Mouse (Mus musculus) thymus, postnatal 14 days (tissue): ENCODE data around the gene B4galt4.

Experiments used
- DNase-seq: peaks from one replicate; pipeline ENCODE4 v3.0.0; 2021

The B4galt4 gene

DNA sequence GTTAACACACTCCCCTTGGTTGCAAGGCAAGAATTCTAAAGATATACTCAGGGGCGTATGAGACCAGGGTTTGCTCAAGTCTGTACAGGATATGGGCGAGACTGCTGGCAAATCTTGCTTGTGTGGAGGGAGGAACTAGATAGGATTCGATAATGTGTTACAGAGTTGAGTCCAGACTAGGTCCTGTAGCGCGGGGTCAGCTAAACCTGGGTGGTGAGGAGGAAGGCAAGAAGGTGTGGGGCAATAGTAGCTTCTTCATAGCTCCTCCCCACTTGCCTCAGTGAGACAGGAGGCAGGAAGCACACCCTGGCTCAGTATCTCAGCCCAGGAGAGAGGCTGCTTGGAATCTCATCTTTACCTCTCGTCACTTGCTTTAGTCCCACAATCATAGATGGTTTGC lies 12.9 kb upstream of the B4galt4 start:
- DNase-seq = no peak

DNA sequence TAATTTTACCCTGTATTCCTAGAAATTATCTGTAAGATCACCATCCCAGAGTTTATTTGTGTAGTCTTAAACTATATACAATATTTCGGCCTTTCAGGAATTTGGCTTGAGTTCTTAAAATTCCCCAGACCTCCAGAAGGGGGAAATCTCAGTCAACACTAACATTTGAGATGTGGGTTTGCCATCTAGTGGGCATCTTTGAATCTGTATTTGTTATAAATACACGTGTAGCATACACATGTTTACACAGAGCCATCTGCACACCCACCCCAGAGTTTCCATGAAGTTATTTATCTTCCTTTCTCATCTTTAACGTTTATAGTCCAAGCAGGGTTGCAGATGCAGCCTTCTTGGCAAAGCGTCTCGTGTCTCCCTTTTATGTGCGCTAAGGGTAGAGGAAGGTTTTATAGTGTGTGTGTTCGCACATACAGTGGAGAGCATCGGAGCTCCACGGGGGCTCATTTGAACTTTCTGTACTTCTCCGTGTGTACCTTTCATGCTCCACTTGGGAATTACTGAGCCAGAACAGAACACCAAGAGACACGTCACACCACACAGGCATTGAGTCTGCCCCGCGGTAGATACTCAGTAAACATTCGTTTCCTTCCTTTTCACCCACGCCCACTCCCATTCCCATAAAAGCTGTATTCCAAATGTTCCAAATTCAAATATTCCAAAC lies 12.3 kb upstream of the B4galt4 start:
- peak; percentile 45 for DNase-seq

DNA sequence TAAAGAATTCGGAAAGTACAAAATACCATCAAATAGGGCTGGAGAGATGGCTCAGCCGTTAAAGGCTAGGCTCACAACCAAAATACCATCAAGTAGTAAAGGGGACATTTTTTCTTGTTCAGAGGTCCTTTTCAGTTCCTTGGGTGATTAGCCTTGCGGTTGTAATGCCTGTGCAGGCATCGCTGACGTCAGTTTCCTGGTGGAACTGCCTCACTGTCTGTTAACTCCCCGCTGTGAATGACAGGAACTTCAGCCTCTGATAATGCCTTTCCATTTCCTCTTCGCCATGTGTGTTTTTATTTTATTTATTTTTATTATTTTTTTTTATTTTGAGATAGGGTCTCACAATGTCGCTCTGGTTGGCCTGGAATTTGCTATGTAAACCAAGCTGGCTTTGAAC lies 11.1 kb upstream of the B4galt4 start:
- DNase-seq = peak; percentile 27

DNA sequence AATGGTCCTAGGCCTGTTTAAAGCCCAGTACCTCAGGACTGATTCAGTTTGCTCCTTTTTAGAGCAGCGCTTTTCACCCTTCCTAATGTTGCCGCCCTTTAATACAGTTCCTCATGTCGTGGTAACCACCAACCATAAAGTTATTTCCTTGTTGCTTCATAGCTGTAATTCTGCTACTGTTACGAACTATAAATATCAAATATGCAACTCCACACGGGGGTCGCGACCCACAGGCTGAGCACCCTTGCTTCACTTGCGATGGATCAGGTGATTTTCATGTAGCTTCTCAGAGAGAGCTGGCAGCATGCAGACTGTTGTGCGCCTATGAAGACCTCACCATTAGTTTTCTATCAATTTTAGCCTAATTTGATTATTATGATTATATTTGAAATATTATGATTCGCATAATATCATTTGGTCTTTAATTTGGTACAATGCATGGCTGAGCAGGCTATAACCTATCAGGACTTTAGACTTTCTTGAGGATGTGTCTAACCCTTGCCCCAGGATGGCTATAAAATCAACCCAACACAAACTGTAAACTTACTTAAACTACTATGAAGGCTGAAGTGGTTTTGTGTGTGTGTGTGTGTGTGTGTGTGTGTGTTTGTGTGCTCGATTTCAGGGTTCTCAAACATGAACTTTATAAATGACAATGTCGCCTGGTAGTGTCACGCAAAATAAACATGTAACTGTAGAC lies 710 bp upstream of the B4galt4 start:
- no peak for DNase-seq

DNA sequence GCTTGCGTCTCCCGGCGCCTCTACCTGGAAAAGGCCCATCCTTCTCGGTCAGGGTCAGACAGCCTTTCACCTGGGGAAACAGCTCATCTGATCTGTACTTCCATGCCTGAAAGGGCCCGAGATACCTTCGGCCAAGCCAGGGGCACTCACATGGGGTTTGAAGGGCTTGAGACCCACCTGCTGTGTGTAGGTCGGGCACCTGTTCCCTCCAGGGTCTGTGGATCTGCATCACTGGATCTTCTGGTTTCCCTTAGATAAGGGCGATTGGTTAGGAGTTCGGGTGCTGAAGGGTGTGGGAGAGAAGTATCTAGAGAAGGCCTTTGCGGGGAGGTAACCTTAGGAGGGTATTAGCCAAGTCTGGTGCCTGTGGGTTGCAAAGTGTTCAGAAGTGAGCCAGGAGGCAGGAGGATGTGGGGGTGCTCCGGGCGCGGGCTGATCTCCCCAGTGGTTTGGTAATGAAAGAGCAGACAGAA lies 631 bp downstream of the B4galt4 start:
- peak; percentile 51 for DNase-seq

DNA sequence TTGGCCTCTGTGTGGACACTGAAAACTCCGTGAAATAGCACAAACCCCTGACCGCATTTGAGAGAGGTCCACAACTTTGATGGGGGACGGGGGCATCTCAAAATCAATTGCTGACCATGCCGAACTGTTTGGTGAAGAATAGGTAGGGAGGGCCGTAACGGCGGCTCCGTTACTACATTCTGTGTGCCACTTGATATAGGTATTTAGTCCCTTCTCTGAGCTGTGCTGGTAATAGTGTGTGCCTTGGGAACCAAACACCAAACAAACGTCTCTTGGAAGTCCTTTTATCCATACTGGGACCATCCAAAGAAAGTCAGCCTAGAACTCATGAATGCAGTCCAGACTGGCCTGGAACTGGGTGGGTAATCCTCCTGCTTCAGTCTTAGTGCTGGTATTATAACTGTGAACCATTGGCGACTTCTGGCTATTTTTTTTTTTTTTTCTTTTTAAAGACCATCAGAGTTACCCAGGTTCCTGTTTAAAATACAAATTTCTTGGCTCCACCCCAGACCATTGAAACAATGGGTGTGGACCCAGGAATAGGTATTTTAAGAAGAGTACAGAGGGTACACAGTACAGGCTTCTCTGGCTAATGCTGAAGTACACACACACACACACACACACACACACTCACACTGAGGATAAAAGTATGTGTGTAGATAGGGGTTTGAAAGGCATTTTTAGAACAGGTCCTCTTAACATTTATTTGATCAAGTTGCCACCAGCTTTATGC lies 2.0 kb downstream of the B4galt4 start:
- DNase-seq = no peak

DNA sequence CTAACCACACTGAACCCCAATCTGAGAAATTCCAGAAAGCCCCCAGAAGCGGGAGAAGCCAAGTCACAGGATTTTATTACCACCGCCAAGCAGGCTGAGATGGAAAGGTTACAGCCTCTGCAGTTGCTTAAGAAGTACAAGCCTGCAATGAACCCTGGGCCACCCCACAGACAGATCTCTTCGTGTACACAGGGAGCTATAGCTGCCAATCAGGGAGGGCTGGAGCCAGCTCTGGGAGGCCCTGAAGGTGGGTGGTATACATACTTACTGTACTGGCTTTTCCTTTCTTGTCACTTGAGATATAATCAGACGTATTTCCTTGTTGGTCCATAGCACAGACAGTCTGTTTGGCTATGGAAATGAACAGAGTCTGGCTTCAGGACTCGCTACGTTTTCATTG lies 8.7 kb downstream of the B4galt4 start:
- no peak for DNase-seq

DNA sequence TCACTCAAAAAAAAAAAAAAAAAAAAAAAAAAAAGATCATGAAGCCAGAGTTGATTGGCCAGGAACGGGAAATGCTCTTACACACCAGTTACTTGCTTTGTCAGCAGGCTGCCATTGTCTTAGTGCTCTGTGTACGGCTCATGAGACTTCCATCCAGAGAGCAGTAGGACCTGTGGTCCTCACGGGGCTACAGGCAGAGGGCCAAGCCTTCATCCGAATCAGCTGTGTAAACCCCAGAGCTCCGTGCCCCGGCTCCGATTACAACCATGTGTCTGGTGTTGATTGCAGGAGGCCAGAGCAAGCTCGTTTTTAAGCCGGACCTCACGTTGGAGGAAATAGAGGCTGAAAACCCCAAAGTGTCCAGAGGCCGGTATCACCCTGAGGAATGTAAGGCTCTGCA lies 11.6 kb downstream of the B4galt4 start:
- no peak for DNase-seq

DNA sequence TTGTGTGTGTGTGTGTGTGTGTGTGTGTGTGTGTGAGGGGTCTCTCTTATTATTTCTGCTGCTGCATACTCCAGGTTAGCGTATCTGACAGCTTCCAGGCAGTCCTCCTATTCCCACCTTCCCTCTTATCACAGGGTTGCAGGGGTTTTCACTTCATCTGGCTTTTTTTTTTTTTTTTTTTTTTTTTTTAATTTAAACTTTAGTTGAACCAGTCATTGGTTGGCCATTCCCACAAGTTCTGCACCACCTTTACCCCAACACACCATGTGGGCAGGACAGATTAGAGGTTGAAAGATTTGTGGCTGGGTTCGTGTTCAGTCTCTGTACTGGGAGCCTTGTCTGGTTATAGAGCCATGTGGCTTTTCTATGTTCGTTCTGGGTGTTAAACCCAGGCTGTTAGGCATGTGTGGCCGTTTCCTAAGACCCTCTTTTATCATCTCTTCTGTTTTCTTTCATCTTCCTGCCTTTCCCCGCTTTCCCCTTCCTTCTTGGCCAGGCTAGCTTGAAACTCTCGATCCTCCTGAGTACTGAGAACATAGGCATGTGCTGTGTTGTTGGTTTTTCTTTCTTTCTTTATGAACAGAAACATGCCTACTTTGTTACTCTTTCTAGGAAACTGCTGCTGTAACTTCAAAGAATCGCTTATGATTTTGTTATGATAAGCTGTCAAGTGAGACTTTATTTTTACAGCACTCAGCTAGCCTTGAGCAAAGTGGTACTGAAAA lies 13.6 kb downstream of the B4galt4 start:
- DNase-seq = no peak

DNA sequence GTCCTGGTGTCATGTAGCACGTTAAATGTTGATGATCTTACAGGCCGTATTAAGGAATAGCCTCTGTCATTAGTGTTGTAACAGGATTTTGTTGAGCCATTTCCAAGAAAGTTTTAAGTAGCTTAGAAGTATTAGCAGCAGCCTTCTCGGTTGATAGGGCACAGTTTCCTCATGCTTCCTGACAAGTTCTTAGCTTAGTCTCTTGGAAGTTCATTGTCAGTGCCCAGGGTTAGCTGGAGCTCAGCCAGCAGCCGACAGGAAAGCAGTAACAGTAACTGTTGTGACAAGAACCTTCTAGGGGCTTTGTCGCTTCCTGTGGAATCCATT lies 14.1 kb downstream of the B4galt4 start:
- no peak for DNase-seq

DNA sequence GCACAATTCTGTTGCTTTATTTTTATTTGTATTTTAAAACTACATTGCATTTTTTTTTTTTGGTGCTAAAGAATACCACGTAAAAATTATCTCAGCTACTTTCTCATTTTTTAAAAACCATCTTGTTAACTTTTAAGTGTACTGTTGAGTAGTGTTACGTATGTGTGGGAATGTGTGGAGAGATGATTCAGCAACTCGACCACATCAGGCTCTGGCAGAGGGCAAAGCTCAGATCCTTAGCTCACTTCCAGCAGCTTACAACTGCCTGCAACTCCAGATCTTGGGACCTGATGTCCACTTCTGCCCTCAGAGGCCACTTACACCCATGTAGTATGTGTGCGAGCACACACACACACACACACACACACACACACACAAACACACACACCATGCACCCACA lies 14.5 kb downstream of the B4galt4 start:
- DNase-seq = no peak

DNA sequence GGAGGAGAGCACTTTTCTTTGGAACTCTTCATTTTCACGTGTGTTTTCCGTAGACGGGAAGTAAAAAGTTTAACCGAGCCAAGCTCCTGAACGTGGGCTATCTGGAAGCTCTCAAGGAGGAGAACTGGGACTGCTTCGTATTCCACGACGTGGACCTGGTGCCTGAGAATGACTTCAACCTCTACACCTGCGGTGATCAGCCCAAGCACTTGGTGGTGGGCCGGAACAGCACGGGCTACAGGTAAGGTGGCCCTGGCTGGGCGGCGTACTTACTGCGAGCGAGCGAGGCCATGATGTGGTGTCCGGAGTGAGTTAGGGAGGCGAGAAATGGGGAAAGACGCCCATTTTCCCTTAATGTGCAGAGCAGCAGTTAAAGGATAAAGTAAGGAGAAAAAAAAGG lies 15.6 kb downstream of the B4galt4 start:
- DNase-seq = no peak

DNA sequence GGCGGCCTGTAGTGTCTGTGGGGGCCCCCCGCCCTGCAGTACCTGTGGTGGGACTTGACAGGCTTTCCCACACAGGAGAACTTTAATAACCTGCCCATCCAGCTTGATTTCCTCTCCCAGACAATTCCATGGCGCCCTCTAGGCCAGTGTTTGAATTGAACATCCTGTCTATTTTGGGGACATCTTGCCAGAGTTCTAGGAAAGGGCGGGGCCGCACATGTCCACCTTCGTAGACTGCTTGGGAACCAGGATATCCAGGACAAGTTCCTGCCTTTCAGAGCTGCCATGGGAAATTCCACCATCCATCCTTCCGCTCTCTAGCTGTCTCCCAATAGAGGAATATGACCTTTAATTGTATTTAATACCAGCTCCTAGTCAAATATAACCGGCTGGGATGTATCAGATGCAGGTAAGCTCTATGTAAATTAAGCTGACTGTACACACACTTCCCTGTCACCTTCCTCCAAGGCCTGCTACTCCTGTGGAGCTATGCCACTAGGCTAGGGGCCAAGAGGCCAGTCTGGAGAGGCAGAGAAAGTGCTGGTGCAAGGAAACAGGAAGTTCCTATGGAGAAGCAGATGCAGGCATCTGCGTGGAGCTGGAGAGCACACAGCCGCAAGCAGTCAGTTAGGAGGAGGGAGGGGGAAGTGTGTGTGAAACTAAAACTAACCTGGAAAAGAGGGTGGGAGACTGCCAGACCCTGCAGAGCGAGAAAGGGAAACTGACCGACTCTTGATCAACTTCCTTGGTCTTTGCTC lies 16.2 kb downstream of the B4galt4 start:
- DNase-seq = no peak

DNA sequence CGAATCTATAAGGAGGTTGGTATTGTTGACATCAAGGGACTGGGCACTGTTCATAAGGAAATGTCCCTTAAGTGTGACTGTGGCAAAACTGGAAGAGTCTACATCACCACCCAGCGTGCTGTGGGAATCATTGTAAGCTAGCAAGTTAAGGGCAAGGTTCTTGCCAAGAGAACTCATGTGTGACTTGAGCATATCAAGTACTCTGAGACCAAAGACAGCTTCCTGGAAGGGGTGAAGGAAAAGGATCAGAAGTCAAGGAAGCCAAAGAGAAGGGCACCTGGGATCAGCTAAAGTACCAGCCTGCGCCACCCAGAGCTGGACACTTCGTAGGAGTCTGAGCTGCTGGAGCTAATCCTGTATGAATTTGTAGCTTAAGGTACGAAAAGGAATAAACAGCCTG lies 18.2 kb downstream of the B4galt4 start:
- DNase-seq = no peak

DNA sequence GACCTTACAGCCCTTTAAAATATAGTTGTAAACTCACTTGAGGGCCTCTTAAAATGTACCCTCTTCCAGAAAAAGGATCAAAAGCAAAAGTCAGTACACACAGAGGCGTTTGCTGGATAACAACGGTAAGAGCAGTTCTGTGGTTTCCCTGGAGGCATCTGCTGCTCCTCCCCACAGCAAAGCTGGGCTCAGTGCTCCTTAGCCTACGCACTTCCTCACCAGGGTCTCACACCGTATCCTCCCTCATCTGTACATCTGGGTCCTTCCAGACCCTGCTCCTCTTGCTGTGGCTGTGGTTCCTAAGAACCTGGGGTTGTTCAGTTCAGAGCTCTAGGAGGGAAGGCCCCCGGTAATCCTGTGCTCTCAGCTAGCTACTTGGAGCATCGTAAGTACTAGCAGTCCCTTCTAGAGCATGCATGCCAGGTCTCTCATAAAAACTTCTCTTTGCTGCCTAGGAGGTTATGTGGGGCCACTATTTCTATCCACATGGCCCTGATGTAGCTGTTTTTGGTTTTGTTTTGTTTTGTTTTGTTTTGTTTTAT lies 18.8 kb downstream of the B4galt4 start:
- DNase-seq = peak; percentile 22

DNA sequence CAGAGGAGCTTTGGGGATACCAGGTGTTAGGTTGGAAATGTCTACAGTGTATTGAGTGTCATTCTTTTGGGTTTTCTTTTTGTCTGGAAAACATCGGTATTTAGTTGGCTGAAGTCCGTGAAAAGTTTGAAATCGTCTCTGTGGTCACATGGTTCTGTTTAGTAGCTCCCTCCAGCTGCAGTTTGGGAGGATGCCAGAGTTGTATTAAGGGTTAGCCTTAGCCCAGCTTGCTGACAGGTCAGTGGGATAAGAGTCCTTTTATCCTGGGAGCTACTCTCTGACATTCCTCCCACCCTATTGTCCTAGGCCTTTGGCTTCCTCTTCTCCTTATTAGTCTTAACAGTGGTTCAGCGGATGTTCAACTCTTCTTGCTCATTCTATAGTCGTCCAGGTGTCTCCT lies 19.9 kb downstream of the B4galt4 start:
- no peak for DNase-seq

DNA sequence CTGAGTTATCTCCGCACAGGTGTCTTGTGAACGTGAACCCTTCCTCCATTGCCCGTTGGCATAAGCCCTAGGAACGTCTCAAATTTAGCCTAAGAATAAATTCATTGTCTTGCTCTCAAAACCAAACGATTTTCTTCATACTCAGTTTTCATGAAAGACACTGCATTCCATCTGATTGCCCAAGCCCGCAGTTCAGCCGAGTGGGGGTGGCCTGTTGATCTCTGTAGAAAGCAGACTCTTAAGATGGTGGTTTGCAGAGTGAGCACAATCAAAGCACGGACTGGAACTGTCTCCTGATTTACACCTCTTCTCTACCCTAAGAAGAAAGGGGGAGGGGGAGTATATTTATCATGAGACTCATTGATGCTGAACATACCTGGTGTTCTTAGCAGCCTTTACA lies 20.3 kb downstream of the B4galt4 start:
- no peak for DNase-seq

DNA sequence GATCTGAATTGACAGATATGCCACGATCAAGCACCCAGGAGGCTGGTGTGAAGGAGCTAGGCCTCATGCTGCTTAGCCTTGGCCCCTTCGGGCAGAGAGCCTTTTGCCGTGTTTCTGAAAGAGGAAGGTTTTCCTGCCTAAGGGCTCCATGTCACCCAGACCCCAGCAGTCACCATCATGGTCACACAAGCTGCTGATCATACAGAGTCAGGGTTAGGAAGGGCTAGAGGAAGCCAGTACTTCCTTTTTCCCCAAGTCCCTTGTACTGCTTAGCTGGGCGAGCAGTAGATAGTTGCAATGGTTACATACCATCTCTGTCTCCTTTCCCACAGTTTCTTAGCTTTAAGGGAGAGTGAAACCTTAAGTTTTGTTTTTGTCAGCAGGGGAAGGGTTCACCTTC lies 21.4 kb downstream of the B4galt4 start:
- no peak for DNase-seq

DNA sequence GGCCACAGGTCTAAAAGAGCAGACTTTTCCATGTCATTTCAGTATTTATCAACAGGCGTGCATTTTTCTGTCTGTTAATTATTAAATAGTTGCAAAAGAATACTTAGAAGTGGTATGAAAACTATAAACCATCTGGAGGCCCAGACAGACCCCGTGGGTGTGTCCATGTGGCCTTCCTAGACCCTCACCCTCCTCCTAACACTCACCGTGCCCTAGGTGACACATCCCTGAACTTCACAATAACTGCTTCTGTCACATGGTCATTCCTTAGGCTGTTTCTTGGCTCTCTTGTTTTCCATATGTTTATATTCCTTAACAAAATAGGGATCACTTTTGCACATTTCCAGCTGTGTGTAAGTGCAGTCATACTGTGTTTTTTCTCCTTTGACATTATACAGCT lies 24.6 kb downstream of the B4galt4 start:
- DNase-seq = no peak

DNA sequence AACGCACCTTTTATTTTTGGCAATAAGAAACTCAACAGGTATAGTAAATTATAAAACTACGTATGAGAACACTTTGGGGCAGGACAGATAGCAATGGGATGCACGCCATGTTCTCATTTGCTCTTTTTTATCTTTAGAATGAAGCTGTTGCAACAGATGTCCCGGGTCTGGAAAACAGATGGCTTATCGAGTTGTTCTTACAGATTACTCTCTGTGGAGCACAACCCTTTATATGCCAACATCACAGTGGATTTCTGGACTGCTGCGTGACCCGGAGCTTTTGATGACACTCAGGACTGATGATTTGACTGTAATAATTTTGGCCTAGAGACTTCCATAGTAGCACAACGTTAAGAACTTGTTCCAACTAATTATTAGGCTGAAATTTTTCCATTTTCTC lies 25.7 kb downstream of the B4galt4 start:
- no peak for DNase-seq

DNA sequence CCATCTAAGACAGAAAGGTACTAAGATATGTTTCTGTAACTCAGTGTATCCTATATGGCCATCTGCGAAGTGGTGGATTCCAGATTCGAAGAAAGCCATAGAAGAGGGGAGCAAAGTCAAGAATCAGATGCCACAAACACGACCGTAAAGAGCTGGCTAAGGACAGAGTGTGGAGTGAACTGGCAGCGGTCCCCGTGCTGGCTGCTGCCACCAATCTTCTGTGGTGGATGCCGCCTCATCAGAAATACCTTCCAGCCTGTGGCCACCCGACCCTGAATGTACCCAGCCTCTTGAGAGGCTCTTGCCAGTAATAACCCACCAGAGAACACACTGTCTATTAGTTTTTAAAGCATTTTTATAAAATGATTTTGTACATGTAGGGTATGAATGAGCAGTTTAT lies 26.3 kb downstream of the B4galt4 start:
- no peak for DNase-seq

DNA sequence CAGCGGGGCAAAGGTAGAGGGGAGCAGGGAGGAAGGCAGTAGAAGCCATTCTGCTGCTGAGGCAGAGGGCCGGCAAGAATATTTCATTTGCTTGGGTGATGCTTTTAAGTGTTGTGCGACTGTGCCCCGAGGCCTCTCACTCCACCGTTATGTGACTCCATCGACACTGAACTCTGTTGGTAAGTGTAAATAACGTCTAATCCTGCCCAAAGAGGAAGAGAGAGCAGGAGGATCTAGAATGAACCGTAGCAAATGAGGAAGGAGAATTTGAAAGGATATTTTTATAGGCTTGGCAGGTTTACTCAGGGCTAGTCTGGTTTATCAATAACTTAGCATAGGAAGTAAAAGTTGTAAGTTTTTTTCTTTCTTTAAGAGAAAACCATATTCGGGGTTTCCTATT lies 27.5 kb downstream of the B4galt4 start:
- no peak for DNase-seq

DNA sequence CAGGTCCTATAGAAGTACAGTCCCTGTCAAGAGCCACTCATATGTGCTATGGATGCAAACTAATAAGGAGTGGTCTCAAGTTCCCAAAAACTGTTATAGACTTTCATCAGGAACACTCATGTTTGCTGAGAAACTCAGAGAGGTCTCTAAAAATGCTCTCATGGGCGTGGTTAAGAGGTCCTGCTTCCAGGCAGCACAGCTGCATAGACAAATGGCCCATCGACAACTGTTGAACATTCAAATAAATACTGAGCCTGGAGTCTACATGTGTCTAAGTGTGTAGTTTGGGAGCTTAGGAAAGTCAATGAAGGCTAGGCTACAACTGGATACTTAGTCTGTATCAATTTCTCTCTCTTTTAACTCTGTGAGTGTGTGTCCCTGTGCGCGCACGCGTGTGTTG lies 29.1 kb downstream of the B4galt4 start:
- DNase-seq = no peak
